Mouse (Mus musculus): ENCODE measurements around the gene Med13l.

DNA sequence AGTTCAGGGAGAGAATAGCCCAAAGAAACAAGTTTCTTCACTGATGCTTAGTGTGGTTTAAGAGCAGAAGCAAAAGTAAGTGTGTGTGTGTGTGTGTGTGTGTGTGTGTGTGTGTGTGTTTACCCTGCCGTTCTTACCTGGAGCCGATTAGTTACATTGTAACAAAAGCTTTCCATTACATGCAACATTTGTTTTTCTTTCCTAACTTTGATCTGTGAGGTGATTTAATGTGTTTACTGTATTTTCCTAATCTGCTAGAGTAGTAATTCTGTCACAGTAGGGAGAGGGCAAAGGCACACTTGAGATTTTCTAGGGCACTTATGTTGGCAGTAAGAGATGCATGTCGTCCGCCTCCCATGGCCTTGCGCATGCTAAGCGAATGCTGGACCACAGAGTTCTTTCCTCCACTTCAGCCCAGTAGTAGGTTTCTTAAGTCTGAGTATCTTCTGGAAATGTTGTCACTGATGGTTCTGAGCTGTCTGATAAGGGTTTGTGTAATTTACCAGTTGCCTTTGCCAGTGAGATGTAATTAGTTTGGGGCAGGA, 28.0 kb downstream of the Med13l start:
- no peak for TF ChIP-seq POLR2A (IDR thresholded peaks at IDR 0.05; ENCODE audit: control insufficient read depth, low read depth, low read length)
- no peak for TF ChIP-seq CTCF (IDR thresholded peaks at IDR 0.05; ENCODE audit: control insufficient read depth, insufficient read depth, insufficient replicate concordance, low read depth, low read length)

Data from testis, adult 2 months (tissue).